Mouse (Mus musculus) ES-E14 (cell line): ENCODE results near the gene Myl9.
"Not testable (repeated sequence)": the region's sequence is repeated elsewhere in the genome, so short reads cannot be mapped to it uniquely, and the experiment has no call there.

Source experiments
- CHD2 ChIP-seq: IDR thresholded peaks from 2 replicates; pipeline ENCODE4 v1.6.1; 2014; ENCODE audit warnings: mild to moderate bottlenecking, low read depth, low read length, inconsistent platforms
- ZC3H11A ChIP-seq: IDR thresholded peaks from 2 replicates; pipeline ENCODE4 v1.6.1; 2012; ENCODE audit warnings: low read depth, mild to moderate bottlenecking, inconsistent platforms, low read length, borderline replicate concordance

DNA sequence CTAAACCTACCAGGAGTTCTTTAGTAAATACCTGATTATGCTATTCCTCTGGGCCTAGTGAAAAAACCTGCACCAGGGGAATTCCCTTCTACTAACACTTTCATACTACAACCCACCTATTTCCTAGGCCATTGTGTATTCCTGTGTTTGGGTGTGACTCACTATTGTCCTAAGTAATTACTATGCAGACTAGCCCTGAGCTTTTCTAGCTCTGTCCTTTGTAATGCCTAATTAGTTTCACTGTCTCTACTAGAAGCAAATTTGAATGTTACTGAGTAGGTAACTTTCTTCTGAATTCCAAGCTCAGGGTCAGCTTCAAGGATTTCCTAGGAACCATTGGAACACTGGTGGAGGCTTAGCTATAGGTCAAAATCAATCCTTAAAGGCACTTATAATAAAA is 11.1 kb downstream of the Myl9 start:
- not testable (repeated sequence) for TF ChIP-seq CHD2, ZC3H11A
